Mouse (Mus musculus): ENCODE measurements around the gene Lrrc58.

Lrrc58 gene

DNA sequence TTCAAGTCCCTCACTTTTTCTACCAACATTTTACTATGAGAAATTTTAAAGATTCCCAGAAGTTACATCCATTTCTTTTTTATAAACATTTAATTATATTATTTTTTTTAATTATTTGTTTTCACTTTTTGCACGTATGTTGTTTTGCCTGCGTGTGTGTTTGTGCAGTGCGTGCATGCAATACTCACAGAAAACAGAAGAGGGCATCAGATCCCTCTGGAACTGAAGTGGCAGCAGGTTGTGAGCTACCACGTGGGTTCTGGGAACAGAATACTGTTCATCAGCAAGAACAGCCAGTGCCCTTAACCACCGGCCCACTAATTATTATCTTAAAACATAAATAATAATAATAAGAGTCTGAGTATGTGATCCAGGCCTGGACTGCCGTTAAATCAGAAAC lies 50.8 kb downstream of the Lrrc58 start:
- in situ Hi-C loops (cut with MboI; ENCODE audit: low sequenced_read_pairs): no loop called here

DNA sequence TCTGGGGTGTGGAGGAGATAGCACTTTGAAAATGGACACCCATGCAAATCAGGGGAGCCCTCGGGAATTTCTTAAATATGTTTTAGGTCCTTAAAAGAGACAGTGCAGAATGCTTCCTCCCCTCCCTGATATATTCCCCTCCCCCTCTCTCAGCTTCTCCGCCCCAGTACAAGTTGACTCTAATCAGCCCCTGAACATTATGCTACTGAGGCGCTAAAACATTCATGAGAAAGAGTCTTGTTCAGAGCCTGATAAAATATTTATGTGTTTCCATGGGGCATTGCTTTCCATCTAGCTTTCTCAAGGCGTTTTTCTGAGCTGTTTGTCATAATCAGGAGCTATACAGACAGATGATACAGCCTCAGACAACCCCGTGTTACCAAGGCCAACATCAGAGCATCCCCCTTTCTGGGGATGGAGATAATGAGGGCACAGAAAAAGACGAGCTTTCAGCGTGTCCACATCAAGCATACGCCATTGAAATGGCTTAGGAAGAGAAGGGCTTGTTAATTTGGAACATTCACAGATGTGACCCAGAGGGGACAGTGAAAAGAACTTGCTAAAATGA lies 52.7 kb downstream of the Lrrc58 start:
- in situ Hi-C loops (cut with MboI; ENCODE audit: low sequenced_read_pairs): no loop called here

DNA sequence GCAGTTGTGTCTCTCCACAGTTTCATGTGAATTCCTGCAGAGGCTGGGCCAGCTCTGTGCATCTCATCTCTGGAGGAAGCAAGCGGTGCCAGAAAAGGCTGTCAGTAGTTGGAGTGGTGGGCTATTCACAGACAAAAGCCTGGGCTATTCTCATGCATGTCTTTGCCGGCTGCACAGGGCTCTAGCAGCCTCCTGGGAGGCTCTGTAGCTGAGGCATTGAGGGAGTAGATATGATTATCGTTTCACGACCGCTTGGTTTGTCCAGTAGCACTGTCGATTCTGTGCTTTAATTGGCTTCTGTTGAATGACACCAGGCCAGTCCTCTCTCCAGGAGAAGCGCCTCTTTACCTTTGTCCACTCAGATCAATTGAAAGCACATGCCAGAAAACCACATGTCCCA lies 57.9 kb downstream of the Lrrc58 start:
- in situ Hi-C loops (cut with MboI; ENCODE audit: low sequenced_read_pairs): no loop called here

DNA sequence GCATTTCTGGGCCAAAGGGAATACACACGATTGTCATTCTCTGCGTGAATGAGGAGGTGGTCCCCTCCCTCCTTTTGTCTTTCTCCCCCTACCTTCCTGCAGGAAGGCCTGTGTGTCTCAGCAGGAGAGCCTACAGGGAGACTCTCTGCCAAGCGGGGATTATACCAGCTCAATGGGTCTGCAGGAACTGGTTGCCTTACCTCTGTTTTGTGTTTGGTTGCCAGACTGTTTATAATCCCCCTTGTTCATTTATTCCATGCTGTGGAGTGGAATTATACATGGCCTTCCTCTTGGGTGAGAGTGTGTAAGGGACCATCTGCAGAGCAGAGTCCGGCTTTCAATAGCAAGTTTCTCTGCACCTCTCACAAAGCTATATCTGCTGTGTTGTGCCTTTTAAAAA lies 58.9 kb downstream of the Lrrc58 start:
- in situ Hi-C loops (cut with MboI; ENCODE audit: low sequenced_read_pairs): no loop called here

DNA sequence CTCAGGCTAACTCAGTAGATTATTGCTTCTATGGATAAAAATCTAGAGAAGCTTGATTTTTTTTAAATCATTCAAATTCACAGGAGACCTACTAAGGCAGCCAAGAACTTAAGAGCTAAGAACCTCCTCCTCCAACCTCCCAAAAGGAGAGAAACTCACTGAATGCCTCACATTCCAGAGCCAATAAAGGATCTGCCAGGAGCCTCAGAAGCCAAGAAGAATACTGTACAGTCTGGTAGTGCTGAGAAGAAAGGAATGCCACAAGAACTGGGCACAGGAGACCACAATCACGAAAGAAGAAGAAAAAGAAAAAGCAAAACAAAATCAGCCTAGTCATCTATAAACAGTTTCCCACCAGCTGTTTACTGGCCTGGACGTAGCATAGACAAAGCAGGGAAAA lies 60.8 kb downstream of the Lrrc58 start:
- in situ Hi-C loops (cut with MboI; ENCODE audit: low sequenced_read_pairs): no loop called here

DNA sequence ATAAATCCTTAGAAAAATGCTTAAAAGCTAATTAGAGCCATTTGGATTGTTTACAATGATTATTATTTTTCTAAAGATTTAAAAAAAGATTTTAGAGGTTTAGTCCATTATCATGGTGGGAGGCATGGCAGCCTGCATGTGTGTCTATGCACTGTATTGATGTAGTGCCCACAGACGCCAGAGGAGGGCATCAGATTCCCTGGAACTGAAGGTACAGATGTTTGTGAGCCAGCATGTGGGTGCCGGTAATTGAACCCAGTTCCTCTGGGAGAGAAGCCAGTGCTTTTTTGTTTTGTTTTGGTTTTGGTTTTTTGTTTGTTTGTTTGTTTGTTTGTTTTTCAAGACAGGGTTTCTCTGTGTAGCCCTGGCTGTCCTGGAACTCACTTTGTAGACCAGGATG lies 61.4 kb downstream of the Lrrc58 start:
- in situ Hi-C loops (cut with MboI; ENCODE audit: low sequenced_read_pairs): no loop called here

DNA sequence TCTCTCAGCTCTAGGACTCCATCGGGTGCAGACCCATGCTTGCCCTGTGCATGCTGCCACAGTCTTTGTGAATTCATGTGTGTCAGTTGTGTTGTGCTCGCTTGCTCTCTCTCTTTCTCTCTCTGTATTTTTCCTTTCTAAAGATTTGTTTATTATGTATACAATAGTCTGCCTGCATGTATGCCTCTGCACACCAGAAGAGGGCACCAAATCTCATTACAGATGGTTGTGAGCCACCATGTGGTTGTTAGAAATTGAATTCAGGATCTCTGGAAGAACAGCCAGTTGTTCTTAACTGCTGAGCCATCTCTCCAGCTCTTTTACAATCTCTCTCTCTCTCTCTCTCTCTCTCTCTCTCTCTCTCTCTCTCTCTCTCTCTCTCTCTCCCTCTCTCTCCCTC lies 66.7 kb downstream of the Lrrc58 start:
- in situ Hi-C loops (cut with MboI; ENCODE audit: low sequenced_read_pairs): no loop called here

DNA sequence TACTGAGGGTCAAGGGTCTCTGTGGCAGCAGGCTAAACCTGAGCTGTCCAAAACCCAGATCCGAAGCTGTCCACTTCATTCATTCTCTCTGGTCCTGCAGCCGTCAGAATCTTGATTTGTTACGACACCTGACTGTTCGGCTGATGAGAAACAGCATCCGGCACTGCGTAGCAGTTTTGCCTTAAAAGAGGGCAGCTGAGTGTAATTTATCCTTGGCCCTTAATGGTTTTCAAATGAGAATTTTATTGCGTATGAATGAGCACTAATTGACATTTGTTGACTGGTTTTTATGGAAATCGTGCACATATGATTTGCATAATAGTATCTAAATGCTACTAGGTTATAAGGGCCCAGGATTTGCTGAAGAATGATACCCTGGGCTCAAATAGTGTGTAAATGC lies 69.1 kb downstream of the Lrrc58 start:
- in situ Hi-C loops (cut with MboI; ENCODE audit: low sequenced_read_pairs): no loop called here
